Mouse (Mus musculus): ENCODE data around the gene Olfr93. TPM values are rescaled to one million over a fixed set of nuclear protein-coding genes. Genes with fewer than 3 reads are reported as not detected.

Gene Olfr93
- not detected for polyA plus RNA-seq (2015; fragmentation: Illumina TruSeq; extraction: RNeasy Lipid Tissue Mini Kit (QIAGEN cat#74804); ENCODE audit: insufficient read depth, low replicate concordance)

GRCm38 (mm10) chr17:37161394-37161793, at the start of gene Olfr93:
Olfr93 (minus strand) TSS chr17:37161494.

GRCm38 (mm10) chr17:37200894-37201293, 39.6 kb upstream of the Olfr93 start, which contains the start of gene Olfr94:
Olfr94 (minus strand) TSS chr17:37200994.

GRCm38 (mm10) chr17:37193656-37194055, 32.4 kb upstream of the Olfr93 start, which contains the start of gene Ubd:
Ubd (plus strand) TSS chr17:37193892.

DNA sequence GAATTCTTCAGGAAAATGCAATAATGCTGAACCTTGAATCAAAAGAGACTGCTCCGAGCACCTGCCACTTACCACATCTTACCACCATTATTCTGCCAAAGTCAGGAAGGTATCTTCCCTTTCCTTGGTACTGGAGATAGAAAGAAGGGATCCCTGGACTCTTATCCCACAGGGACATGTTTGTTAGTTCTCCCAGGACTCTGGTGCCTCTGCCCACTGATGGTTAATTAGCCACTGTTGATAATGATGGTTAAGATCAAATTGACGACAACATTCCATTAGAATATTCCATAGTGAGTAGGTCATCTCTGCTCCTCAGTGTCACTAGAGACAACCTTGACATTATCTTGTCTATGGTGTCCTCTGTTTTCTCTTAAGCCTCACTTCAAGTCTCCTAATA, 41.3 kb downstream of the Olfr93 start, which contains the start of gene Olfr92:
Olfr92 (minus strand) TSS at position 101 of the 400 bp plus-strand sequence.

DNA sequence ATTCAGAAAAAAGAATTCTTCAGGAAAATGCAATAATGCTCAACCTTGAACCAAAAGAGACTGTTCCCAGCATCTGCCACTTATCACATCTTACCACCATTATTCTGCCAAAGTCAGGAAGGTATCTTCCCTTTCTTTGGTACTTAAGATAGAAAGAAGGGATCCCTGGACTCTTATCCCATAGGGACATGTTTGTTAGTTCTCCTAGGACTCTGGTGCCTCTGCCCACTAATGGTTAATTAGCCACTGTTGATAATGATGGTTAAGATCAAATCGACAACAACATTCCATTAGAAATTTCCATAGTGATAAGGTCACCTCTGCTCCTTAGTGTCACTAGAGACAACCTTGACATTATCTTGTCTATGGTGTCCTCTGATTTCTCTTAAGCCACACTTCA, 63.1 kb downstream of the Olfr93 start, which contains the start of gene Olfr91:
Olfr91 (minus strand) TSS at position 101 of the 400 bp plus-strand sequence.

Other genes starting within 250 kb of the Olfr93 start
- gene Rnf39, start 218.6 kb downstream of the Olfr93 start, polyA plus RNA-seq (2015; fragmentation: Illumina TruSeq; extraction: RNeasy Lipid Tissue Mini Kit (QIAGEN cat#74804); ENCODE audit: insufficient read depth, low replicate concordance), result 0.47 TPM
- gene Ppp1r11, start 209.8 kb downstream of the Olfr93 start, polyA plus RNA-seq (2015; fragmentation: Illumina TruSeq; extraction: RNeasy Lipid Tissue Mini Kit (QIAGEN cat#74804); ENCODE audit: insufficient read depth, low replicate concordance), result 80.6 TPM
- 71.5 TPM for gene Znrd1, start 202.9 kb downstream of the Olfr93 start, polyA plus RNA-seq (2015; fragmentation: Illumina TruSeq; extraction: RNeasy Lipid Tissue Mini Kit (QIAGEN cat#74804); ENCODE audit: insufficient read depth, low replicate concordance)
- gene Znrd1as, start 202.9 kb downstream of the Olfr93 start, polyA plus RNA-seq (2015; fragmentation: Illumina TruSeq; extraction: RNeasy Lipid Tissue Mini Kit (QIAGEN cat#74804); ENCODE audit: insufficient read depth, low replicate concordance), result 12.9 TPM
- not detected for gene 2410137M14Rik, start 180.3 kb downstream of the Olfr93 start, polyA plus RNA-seq (2015; fragmentation: Illumina TruSeq; extraction: RNeasy Lipid Tissue Mini Kit (QIAGEN cat#74804); ENCODE audit: insufficient read depth, low replicate concordance)
- 0.87 TPM for gene H2-M5, start 172.0 kb downstream of the Olfr93 start, polyA plus RNA-seq (2015; fragmentation: Illumina TruSeq; extraction: RNeasy Lipid Tissue Mini Kit (QIAGEN cat#74804); ENCODE audit: insufficient read depth, low replicate concordance)
- gene Zfp57, start 160.3 kb downstream of the Olfr93 start, polyA plus RNA-seq (2015; fragmentation: Illumina TruSeq; extraction: RNeasy Lipid Tissue Mini Kit (QIAGEN cat#74804); ENCODE audit: insufficient read depth, low replicate concordance), result 3.0 TPM
- not detected for gene Mog, start 138.1 kb downstream of the Olfr93 start, polyA plus RNA-seq (2015; fragmentation: Illumina TruSeq; extraction: RNeasy Lipid Tissue Mini Kit (QIAGEN cat#74804); ENCODE audit: insufficient read depth, low replicate concordance)
- gene Gabbr1, start 115.5 kb downstream of the Olfr93 start, polyA plus RNA-seq (2015; fragmentation: Illumina TruSeq; extraction: RNeasy Lipid Tissue Mini Kit (QIAGEN cat#74804); ENCODE audit: insufficient read depth, low replicate concordance), result 60.3 TPM
- not detected for gene Olfr90, start 73.0 kb downstream of the Olfr93 start, polyA plus RNA-seq (2015; fragmentation: Illumina TruSeq; extraction: RNeasy Lipid Tissue Mini Kit (QIAGEN cat#74804); ENCODE audit: insufficient read depth, low replicate concordance)
- not detected for gene Olfr91, start 63.2 kb downstream of the Olfr93 start, polyA plus RNA-seq (2015; fragmentation: Illumina TruSeq; extraction: RNeasy Lipid Tissue Mini Kit (QIAGEN cat#74804); ENCODE audit: insufficient read depth, low replicate concordance)
- gene Olfr92, start 41.4 kb downstream of the Olfr93 start, polyA plus RNA-seq (2015; fragmentation: Illumina TruSeq; extraction: RNeasy Lipid Tissue Mini Kit (QIAGEN cat#74804); ENCODE audit: insufficient read depth, low replicate concordance), result not detected
- 32.4 TPM for gene Ubd, start 32.4 kb upstream of the Olfr93 start, polyA plus RNA-seq (2015; fragmentation: Illumina TruSeq; extraction: RNeasy Lipid Tissue Mini Kit (QIAGEN cat#74804); ENCODE audit: insufficient read depth, low replicate concordance)
- gene Olfr94, start 39.5 kb upstream of the Olfr93 start, polyA plus RNA-seq (2015; fragmentation: Illumina TruSeq; extraction: RNeasy Lipid Tissue Mini Kit (QIAGEN cat#74804); ENCODE audit: insufficient read depth, low replicate concordance), result not detected
- gene Olfr95, start 51.6 kb upstream of the Olfr93 start, polyA plus RNA-seq (2015; fragmentation: Illumina TruSeq; extraction: RNeasy Lipid Tissue Mini Kit (QIAGEN cat#74804); ENCODE audit: insufficient read depth, low replicate concordance), result not detected
- gene Olfr96, start 58.7 kb upstream of the Olfr93 start, polyA plus RNA-seq (2015; fragmentation: Illumina TruSeq; extraction: RNeasy Lipid Tissue Mini Kit (QIAGEN cat#74804); ENCODE audit: insufficient read depth, low replicate concordance), result not detected
- gene Olfr97, start 75.8 kb upstream of the Olfr93 start, polyA plus RNA-seq (2015; fragmentation: Illumina TruSeq; extraction: RNeasy Lipid Tissue Mini Kit (QIAGEN cat#74804); ENCODE audit: insufficient read depth, low replicate concordance), result not detected
- not detected for gene Olfr98, start 102.3 kb upstream of the Olfr93 start, polyA plus RNA-seq (2015; fragmentation: Illumina TruSeq; extraction: RNeasy Lipid Tissue Mini Kit (QIAGEN cat#74804); ENCODE audit: insufficient read depth, low replicate concordance)
- gene H2-M3, start 108.7 kb upstream of the Olfr93 start, polyA plus RNA-seq (2015; fragmentation: Illumina TruSeq; extraction: RNeasy Lipid Tissue Mini Kit (QIAGEN cat#74804); ENCODE audit: insufficient read depth, low replicate concordance), result 58.2 TPM
- not detected for gene Olfr99, start 122.0 kb upstream of the Olfr93 start, polyA plus RNA-seq (2015; fragmentation: Illumina TruSeq; extraction: RNeasy Lipid Tissue Mini Kit (QIAGEN cat#74804); ENCODE audit: insufficient read depth, low replicate concordance)
- not detected for gene Olfr101, start 142.8 kb upstream of the Olfr93 start, polyA plus RNA-seq (2015; fragmentation: Illumina TruSeq; extraction: RNeasy Lipid Tissue Mini Kit (QIAGEN cat#74804); ENCODE audit: insufficient read depth, low replicate concordance)
- gene Olfr102, start 155.6 kb upstream of the Olfr93 start, polyA plus RNA-seq (2015; fragmentation: Illumina TruSeq; extraction: RNeasy Lipid Tissue Mini Kit (QIAGEN cat#74804); ENCODE audit: insufficient read depth, low replicate concordance), result not detected
- gene Olfr103, start 178.2 kb upstream of the Olfr93 start, polyA plus RNA-seq (2015; fragmentation: Illumina TruSeq; extraction: RNeasy Lipid Tissue Mini Kit (QIAGEN cat#74804); ENCODE audit: insufficient read depth, low replicate concordance), result not detected
- gene Olfr104-ps, start 198.1 kb upstream of the Olfr93 start, polyA plus RNA-seq (2015; fragmentation: Illumina TruSeq; extraction: RNeasy Lipid Tissue Mini Kit (QIAGEN cat#74804); ENCODE audit: insufficient read depth, low replicate concordance), result not detected
- gene Olfr105-ps, start 217.5 kb upstream of the Olfr93 start, polyA plus RNA-seq (2015; fragmentation: Illumina TruSeq; extraction: RNeasy Lipid Tissue Mini Kit (QIAGEN cat#74804); ENCODE audit: insufficient read depth, low replicate concordance), result not detected
- gene Olfr106-ps, start 228.9 kb upstream of the Olfr93 start, polyA plus RNA-seq (2015; fragmentation: Illumina TruSeq; extraction: RNeasy Lipid Tissue Mini Kit (QIAGEN cat#74804); ENCODE audit: insufficient read depth, low replicate concordance), result not detected
- not detected for gene Olfr107, start 237.7 kb upstream of the Olfr93 start, polyA plus RNA-seq (2015; fragmentation: Illumina TruSeq; extraction: RNeasy Lipid Tissue Mini Kit (QIAGEN cat#74804); ENCODE audit: insufficient read depth, low replicate concordance)